Mouse (Mus musculus): ENCODE results near the gene 1700020D05Rik.

- TF ChIP-seq CTCF (conservative IDR thresholded peaks at IDR 0.05; ENCODE audit: low read length), result no peak
- TF ChIP-seq NANOG (IDR thresholded peaks at IDR 0.05; ENCODE audit: borderline replicate concordance, low read length), result peak; percentile 5; the same call in 1 of the 2 replicates
Observed at GRCm38 (mm10) chr19:5496052-5496370, 7.6 kb downstream of the 1700020D05Rik start.
